Mouse (Mus musculus) CD8-positive naive resting alpha-beta T cell, adult 2 months (primary cell): ENCODE data around the gene Yes1.
A peak's percentile ranks its signal among the peaks of the same experiment; 100 is the strongest.
"Not testable (repeated sequence)": the region's sequence is repeated elsewhere in the genome, so short reads cannot be mapped to it uniquely, and the experiment has no call there.

Experiments used
- DNase-seq, 2 experiments: peaks; one replicate each; pipeline ENCODE4 v3.0.0; 2022; ENCODE audit warnings: low read depth in 2 of 2, low spot score in 2 of 2

Gene Yes1

GRCm38 (mm10) chr5:32610801-32611340 lies at the start of gene Yes1:
Gene Yes1 (plus strand): TSS chr5:32611171.
- peak; percentile 46 to 48 for DNase-seq

- no peak for DNase-seq
Observed at GRCm38 (mm10) chr5:32564697-32565096, 46.3 kb upstream of the Yes1 start.

- no peak for DNase-seq
Observed at GRCm38 (mm10) chr5:32571802-32572201, 39.2 kb upstream of the Yes1 start.

GRCm38 (mm10) chr5:32588136-32588535 lies 22.8 kb upstream of the Yes1 start:
- DNase-seq: peak in 1 of 2 experiments; percentile 31

GRCm38 (mm10) chr5:32593793-32594192 lies 17.2 kb upstream of the Yes1 start:
- DNase-seq: peak in 1 of 2 experiments; percentile 32

- DNase-seq: no peak
Observed at GRCm38 (mm10) chr5:32594358-32594757, 16.6 kb upstream of the Yes1 start.

GRCm38 (mm10) chr5:32605911-32606310 lies 5.1 kb upstream of the Yes1 start:
- DNase-seq: no peak

GRCm38 (mm10) chr5:32607776-32608355 lies 3.1 kb upstream of the Yes1 start:
- DNase-seq: peak in 1 of 2 experiments; percentile 4

GRCm38 (mm10) chr5:32608516-32608915 lies 2.5 kb upstream of the Yes1 start:
- DNase-seq: no peak

- peak in 1 of 2 experiments; percentile 45 for DNase-seq
Observed at GRCm38 (mm10) chr5:32610064-32610800, 739 bp upstream of the Yes1 start.

GRCm38 (mm10) chr5:32611341-32611961 lies 480 bp downstream of the Yes1 start:
- no peak for DNase-seq

GRCm38 (mm10) chr5:32614291-32614690 lies 3.3 kb downstream of the Yes1 start:
- DNase-seq: no peak

GRCm38 (mm10) chr5:32614691-32615090 lies 3.7 kb downstream of the Yes1 start:
- DNase-seq: no peak

- not testable (repeated sequence) for DNase-seq
Observed at GRCm38 (mm10) chr5:32616489-32616888, 5.5 kb downstream of the Yes1 start.

GRCm38 (mm10) chr5:32617851-32618250 lies 6.9 kb downstream of the Yes1 start:
- DNase-seq: no peak

GRCm38 (mm10) chr5:32623649-32624048 lies 12.7 kb downstream of the Yes1 start:
- DNase-seq: no peak

GRCm38 (mm10) chr5:32624777-32625176 lies 13.8 kb downstream of the Yes1 start:
- no peak for DNase-seq

- DNase-seq: no peak
Observed at GRCm38 (mm10) chr5:32633185-32633584, 22.2 kb downstream of the Yes1 start.

- DNase-seq: peak in 1 of 2 experiments; percentile 3
Observed at GRCm38 (mm10) chr5:32657386-32657785, 46.4 kb downstream of the Yes1 start.

GRCm38 (mm10) chr5:32682475-32682874 lies 71.5 kb downstream of the Yes1 start:
- DNase-seq: no peak

- DNase-seq: no peak
Observed at GRCm38 (mm10) chr5:32693411-32693810, 82.4 kb downstream of the Yes1 start.
